Mouse (Mus musculus) inflammation-experienced regulatory T-cells (primary cell): Measurements from ENCODE around the gene Map7d1. TPM values are rescaled to one million over a fixed set of nuclear protein-coding genes. Genes with fewer than 3 reads are reported as not detected.

Experiments used
- polyA plus RNA-seq, 2 experiments: library from polyadenylated mRNA; unstranded; fragments of 100-300 nt; shearing (Covaris generic); gene quantifications; one replicate each; pipeline ENCODE4 v1.2.1; 2017

Map7d1 gene
- 10 to 100 TPM; 65.9 to 67.0 TPM for polyA plus RNA-seq

GRCm38 (mm10) chr4:126256131-126256791 lies at the start of gene Map7d1:
TSS of gene Map7d1 (minus strand) at chr4:126256343.

GRCm38 (mm10) chr4:126286492-126286891 lies 30.3 kb upstream of the Map7d1 start, which contains the start of gene Col8a2:
TSS of gene Col8a2 (plus strand) at chr4:126286793.

DNA sequence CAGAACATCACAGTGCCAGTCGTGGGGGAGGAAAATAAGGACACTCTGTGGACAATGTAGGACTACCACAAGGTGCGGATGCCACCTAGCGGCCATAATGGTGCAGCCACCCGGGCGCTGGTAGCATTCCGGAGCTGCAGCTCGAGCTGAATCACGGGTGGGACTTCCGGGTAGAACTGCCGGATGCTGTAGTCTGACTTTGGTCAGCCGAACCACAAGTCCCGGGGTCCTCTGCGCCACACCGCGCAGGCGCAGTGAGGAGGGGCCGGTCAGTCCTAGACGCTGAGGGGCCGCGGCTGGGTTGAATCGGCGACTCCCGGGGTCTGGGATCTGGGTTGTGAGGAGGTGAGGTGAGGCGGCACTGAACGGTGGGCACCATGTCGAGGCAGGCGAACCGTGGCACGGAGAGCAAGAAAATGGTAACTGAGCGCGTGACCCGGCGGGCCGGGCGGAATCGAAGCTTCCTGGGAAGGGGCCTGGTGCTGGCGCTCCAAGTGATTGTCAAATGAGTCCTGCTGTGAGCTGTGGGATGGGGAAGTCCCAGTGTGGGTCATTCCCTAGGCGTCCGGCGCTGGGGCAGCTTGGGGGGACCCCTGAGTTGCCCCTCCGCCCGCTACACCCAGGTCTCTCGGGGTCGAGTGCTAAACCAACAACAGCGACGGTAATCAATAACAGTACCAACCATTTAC lies 6.1 kb upstream of the Map7d1 start, which contains the start of gene Trappc3:
Gene Trappc3 (plus strand): TSS at position 207 of the 689 bp plus-strand sequence.

GRCm38 (mm10) chr4:126202303-126203181 lies 53.6 kb downstream of the Map7d1 start, which contains the start of gene Thrap3:
TSS of gene Thrap3 (minus strand) at chr4:126202760.

Other genes starting within 250 kb of the Map7d1 start
- under 1 TPM; 0.05 to 0.81 TPM for gene Csf3r, start 231.8 kb downstream of the Map7d1 start, polyA plus RNA-seq
- gene Mrps15, start 209.4 kb downstream of the Map7d1 start, polyA plus RNA-seq = 100 to 1,000 TPM in 1 of 2 experiments, 10 to 100 TPM in 1; 98.3 to 104 TPM
- gene Oscp1, start 197.8 kb downstream of the Map7d1 start, polyA plus RNA-seq = 1 to 10 TPM in 1 of 2 experiments, under 1 TPM in 1; 0.37 to 4.8 TPM
- 10 to 100 TPM; 53.0 to 64.1 TPM for gene Lsm10, start 159.7 kb downstream of the Map7d1 start, polyA plus RNA-seq
- gene Stk40, start 152.4 kb downstream of the Map7d1 start, polyA plus RNA-seq = 10 to 100 TPM; 52.2 to 59.3 TPM
- gene Eva1b, start 108.6 kb downstream of the Map7d1 start, polyA plus RNA-seq = 10 to 100 TPM; 43.5 to 54.9 TPM
- gene Sh3d21, start 92.9 kb downstream of the Map7d1 start, polyA plus RNA-seq = 1 to 10 TPM; 1.5 to 2.2 TPM
- gene Thrap3, start 53.6 kb downstream of the Map7d1 start, polyA plus RNA-seq = 100 to 1,000 TPM; 175 to 176 TPM
- 10 to 100 TPM; 85.6 to 91.2 TPM for gene Trappc3, start 6.0 kb upstream of the Map7d1 start, polyA plus RNA-seq
- not detected for gene Col8a2, start 30.4 kb upstream of the Map7d1 start, polyA plus RNA-seq
- 10 to 100 TPM; 68.3 to 80.0 TPM for gene Adprhl2, start 65.4 kb upstream of the Map7d1 start, polyA plus RNA-seq
- under 1 TPM in 1 of 2 experiments, not detected in 1; 0.37 TPM for gene Tekt2, start 69.3 kb upstream of the Map7d1 start, polyA plus RNA-seq
- 10 to 100 TPM; 28.4 to 29.3 TPM for gene Ago3, start 173.2 kb upstream of the Map7d1 start, polyA plus RNA-seq
- gene Ago1, start 212.2 kb upstream of the Map7d1 start, polyA plus RNA-seq = 1 to 10 TPM; 3.9 to 5.6 TPM